Mouse (Mus musculus) thymus, postnatal 0 days (tissue): Measurements from ENCODE around the gene Errfi1. TPM values are rescaled to one million over a fixed set of nuclear protein-coding genes. Genes with fewer than 3 reads are reported as not detected.
A peak's percentile ranks its signal among the peaks of the same experiment; 100 is the strongest.

Experiments
- DNase-seq: peaks from one replicate; pipeline ENCODE4 v3.0.0-alpha.2; 2015; ENCODE audit warnings: low spot score
- polyA plus RNA-seq: library from polyadenylated mRNA; unstranded; fragments of >200 nt; fragmentation: Nextera tagmentation; extraction: Ambion mirVana; gene quantifications from 2 replicates; pipeline ENCODE4 v1.2.1, GENCODE M21; 2015

Errfi1 gene
- 15.7 and 16.7 TPM in 2 replicates for polyA plus RNA-seq

GRCm38 (mm10) chr4:150853680-150854461, at the start of gene Errfi1:
Errfi1 (plus strand) TSS chr4:150853919.
- DNase-seq, result no peak

GRCm38 (mm10) chr4:150804204-150804603, 49.5 kb upstream of the Errfi1 start:
- DNase-seq, result no peak

DNA sequence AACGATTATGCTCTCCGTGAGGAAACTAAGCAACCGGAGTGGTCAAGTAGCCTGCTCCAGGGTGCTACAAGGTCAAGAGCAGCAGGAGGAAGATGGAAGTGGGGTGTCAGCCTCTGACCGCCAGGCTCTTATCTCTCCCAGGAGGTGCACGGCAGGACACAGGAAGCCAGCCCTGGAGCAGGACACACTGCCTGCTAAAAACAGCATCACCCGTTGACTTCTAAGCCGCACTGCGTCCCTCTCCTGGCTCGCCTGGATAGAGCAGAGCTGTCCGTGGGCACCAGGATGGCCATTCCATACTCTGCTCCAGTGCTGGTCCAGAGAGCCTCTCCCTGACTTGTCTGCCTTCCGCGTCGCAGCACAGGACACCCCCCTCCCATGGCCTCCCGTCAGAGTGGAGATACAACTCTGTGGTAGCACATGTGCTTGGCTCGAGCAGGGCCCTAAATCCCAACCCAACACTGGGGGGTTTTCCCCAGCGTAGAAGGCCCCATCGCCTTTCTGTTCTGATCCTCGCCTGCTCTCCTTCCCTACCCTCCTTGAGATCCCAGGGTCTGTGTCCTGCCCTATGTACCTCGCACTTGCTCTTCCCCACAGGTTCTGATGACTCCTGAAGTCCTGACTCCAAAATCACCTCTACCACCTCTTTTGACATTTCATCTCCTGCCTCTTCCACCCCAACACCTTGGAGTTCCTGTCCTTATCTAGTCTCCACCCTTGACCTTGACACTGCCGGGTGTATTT, 45.8 kb upstream of the Errfi1 start:
- DNase-seq, result no peak

GRCm38 (mm10) chr4:150808471-150808847, 45.3 kb upstream of the Errfi1 start:
- DNase-seq, result peak; percentile 16

DNA sequence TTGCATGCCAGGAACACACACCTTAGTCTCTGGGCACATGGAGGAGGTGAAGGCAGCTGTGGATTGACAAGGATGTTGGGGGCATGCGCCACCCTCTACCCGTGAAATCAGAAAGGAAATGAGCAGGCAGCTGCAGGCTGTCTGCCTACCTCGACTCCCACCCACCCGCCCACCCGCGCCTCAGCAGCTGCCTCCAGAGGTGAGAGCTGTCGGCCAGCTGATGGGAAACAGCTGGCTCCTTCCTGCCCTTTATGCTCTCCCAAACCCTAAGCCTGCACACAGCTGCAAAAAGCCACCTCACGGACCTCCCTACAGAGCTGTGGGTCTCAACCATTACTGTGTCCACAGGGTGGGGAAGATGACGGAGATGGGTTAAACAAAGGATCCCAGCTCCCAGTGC, 44.4 kb upstream of the Errfi1 start:
- DNase-seq, result peak; percentile 62

GRCm38 (mm10) chr4:150815144-150815543, 38.6 kb upstream of the Errfi1 start:
- no peak for DNase-seq

DNA sequence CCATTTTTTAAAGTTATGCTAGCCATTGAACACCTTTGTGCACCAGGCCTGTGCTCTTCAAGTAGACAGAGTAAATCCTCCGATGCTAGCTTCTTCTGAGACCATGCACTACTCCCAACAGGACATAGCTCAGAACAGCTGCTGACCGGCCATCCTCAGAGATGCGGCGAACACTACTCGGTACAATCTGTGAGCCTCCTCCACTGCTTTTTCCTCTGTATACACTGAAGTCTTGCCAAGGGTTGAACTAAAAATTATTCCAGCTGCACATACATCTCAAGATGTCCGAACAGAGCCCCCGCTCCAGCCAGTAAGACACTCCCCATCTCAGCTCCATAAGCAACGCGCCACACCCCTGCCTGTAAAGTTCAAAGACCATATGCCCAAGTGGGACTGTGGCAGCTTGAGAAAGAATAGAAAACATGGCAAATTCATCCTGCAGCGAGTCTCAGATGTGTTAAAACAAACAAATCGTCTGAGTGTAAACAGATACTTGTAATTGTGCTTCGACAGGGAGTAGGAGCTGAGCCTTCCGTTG, 37.2 kb upstream of the Errfi1 start:
- DNase-seq, result no peak

DNA sequence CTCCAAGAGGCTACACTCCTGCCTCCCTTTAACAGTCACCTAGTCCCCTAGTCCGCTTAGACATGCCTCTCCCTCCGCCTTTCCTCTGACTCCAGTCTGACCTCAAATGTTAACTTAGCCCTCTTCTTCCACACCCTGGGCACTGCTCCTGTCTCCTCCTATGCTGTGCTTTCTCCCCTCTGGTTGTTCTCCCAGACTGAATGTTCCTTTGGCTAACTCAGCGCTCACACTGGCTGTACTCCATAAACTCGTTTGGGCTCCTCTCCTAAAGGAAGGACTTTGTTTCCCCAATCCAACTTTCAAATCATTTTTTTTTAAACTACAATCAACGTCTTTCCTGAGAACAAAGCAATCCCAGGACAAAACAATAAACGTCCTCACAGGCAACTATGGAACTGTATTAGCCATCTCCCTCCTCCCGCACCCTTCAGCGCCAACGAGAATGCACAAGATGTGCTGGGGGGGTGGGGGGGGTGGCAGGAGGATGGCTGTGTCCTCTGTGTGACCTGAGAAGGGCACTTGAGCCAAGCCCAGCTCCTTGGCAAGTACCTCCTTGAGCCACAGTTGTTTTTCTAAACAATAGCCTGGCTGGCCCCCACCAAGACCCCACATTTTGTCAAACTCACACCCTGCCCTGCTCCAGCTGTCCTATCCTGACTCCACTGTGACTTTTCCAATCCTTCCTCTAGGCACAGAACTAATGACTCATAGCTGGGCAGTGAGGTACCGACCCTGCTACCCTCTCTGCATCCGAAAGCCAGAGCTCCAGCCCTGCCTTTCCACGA, 34.4 kb upstream of the Errfi1 start:
- no peak for DNase-seq

DNA sequence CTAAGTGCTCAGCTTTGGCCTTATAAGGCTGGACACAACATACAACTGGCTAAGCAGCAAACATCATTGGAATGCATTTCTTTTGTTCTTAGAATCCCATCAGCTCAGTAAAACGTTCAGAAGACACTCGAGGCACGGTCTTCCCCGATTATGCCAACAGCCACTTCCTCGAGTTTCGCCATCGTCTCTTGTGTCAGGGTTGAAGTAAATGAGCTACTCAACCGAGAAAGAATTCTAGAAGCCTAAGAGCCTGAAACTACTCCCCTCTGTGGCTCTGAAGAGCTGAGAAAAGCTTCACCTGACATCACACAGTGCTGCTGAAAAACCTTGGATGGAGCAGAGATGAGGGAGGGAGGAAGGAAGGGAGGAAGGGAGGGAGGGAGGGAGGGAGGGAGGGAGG, 32.3 kb upstream of the Errfi1 start:
- no peak for DNase-seq

- no peak for DNase-seq
Observed at GRCm38 (mm10) chr4:150822624-150823023, 31.1 kb upstream of the Errfi1 start.

DNA sequence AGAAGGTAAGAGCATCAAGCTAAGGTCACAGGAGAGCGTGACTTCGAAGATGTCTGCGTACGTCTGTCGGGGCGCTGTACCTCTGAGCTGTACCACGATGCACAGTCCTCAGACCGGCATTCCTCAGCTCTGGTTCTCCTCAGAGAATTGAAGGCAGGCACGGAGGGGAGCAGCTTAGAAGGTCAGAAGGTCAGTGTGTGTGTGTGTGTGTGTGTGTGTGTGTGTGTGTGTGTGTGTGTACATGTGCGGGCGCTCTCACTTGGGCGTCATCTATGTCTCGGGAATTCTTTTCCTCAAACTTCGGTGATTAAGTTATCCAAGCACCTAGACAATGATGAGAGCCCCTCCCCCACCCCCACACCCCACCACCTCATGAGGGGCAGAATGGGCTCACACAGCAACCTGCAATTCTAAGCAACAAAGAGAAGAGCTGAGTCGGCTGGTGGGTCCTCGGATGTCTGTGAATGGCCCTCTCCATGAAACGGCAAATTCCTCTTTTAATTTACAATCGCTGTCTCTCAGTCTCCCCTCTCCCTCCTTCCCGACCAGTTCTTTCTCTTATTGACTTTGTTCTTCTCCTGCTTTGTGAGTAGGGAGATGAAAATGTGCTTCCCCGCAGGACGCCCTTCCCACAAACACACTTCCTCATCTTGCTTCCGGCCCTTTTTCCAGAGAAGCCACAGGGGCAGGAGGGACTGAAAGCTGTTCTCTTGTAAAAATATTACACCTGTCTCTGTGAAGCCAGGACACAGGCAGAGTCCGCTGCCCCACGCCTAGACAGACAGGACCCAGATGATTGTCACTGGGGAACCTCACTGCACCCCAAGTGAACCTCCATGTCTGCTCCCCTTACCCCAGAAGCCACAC, 29.9 kb upstream of the Errfi1 start:
- no peak for DNase-seq

GRCm38 (mm10) chr4:150824877-150825276, 28.8 kb upstream of the Errfi1 start:
- DNase-seq, result no peak

DNA sequence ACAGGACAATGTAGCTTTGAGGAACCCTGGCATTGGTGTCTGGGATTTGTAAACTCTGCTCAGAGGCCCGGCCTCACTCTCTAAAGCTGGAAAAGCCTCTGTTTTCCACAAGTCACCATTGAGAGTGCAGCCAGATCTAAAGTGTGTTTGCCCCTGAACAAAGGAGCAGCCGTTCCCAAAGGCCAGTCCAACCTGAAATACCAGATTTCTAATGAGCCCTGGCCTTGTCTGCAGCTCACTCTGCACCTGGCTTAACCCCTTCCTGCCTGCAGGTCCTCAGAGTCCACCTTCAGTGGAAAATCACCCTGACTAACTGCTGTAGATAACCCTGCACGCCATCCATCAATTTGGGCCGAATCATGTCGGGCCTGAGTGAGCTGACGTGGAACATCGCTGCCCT, 28.2 kb upstream of the Errfi1 start:
- no peak for DNase-seq

- no peak for DNase-seq
Observed at GRCm38 (mm10) chr4:150831321-150831720, 22.4 kb upstream of the Errfi1 start.

- DNase-seq, result no peak
Observed at GRCm38 (mm10) chr4:150831941-150832340, 21.8 kb upstream of the Errfi1 start.

GRCm38 (mm10) chr4:150835163-150835562, 18.6 kb upstream of the Errfi1 start:
- DNase-seq, result no peak

DNA sequence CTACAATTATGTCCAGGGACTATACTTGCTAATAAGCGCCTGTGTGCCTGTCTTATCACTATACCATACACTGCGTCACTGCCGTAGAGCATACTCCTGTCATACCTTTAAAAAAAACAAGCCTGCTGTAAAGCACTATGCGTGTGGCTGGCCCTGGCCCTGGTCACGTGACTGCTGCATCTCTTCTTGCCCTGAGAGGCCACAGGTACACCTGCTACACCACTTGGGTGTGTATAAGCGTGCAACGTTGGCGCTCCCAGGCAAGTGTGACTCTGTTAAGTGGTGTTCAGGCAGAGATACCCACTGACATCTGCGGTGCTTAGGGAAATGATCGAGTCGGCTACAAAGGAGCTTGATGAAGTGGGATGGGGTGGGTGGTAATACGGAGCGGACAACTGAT, 17.5 kb upstream of the Errfi1 start:
- no peak for DNase-seq

DNA sequence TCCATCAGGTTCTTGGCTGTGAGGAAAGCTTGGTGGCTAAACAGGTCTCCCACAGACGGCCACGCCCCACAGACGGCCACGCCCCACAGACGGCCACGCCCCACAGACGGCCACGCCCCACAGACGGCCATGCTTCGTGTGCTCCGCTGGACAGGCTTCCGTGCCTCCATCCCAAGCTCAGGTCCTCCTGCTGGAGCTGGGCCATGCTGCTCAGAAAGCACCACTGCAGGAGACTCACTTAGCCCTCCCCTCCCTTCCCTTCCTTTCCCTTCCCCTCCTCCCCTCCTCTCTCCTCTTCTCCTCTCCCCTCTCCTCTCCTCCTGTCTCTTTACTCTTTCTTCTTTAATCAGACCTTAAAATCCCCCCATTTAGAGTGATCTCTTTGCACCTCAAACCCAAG, 16.8 kb upstream of the Errfi1 start:
- no peak for DNase-seq

DNA sequence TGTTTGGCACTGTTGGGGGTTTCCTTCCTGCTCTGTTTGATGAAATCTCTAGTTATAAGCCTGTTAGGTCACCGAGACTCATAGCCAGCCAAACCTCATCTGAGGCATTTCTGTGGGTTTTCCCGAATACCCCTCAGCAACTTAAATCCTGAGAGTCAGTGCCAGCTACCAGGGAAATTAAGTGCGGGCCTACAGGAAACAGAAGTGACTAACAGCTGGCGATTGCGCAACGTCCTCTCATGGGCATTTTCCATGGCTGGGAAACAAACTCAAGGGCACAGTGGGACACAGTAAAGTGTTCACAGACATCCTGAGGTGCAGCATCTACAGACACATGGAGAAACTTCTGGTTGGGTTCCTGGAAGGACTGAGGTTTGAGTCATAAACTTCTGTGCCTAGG, 16.3 kb upstream of the Errfi1 start:
- no peak for DNase-seq

DNA sequence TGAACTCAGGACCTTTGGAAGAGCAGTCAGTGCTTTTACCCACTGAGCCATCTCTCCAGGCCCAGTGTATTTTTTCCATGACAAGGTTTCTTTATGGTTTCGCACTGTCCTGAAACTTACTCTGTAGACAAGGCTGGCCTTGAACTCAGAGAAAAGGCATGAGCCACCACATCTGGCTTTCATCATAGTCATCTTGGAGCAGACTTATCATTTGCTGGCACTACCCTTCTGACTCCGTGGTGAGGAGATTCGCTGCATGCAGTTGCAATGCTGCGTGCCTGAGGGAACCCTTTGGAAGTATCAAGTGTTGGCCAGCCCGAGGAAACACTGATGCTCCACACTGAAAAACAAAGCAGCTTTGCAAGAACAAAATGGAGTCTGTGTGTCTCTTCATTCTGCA, 11.7 kb upstream of the Errfi1 start:
- DNase-seq, result no peak

DNA sequence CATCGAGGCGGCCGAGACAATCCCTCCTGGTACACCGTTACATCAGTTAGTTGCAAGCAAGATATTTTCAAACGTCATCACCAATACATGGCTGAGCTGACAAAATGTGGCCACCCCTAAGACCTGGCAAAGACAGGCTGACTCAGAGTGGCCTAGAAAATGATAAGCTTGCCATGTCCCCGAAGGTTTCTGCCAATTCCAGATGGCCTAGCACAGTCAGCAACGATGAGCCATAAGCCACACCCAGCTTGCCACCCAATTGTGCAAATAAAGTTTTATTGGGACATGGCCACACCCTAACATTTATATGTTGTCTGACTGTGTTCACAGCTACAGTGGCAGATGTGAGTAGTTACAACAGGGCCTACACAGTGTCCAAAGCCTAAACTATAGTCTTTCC, 10.5 kb upstream of the Errfi1 start:
- DNase-seq, result no peak
